Mouse (Mus musculus) c-Kit-positive CD71-negative TER-119-negative erythroid progenitor cells, embryonic 14.5 days (primary cell): ENCODE data around the gene Ylpm1.
A peak's percentile ranks its signal among the peaks of the same experiment; 100 is the strongest.

Experiments
- DNase-seq: peaks from one replicate; pipeline ENCODE4 v3.0.0-alpha.2; 2013; ENCODE audit warnings: low read depth

The Ylpm1 gene

DNA sequence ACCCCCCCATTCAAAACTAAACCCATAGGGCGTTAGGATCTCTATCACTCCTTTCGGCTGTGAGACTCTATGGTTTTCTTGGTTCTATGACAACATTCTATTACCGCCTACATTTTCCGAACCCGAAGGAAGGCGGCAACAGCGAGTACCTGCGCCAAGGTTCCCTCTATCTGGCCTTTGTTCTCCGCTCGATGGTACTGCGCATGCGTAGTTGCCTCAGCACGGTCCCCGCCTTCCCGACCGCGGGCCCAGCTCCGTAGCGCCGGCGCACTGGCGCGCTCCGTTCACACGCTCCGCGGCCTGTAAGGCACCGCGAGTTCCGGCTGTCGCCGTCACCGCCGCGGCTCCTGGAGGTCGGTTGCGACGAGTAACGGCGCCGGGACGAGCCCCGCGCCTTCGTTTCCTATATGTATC, at the start of gene Ylpm1:
Gene Ylpm1 (plus strand): TSS at position 239 of the 414 bp plus-strand sequence.
- DNase-seq, result peak; percentile 96

DNA sequence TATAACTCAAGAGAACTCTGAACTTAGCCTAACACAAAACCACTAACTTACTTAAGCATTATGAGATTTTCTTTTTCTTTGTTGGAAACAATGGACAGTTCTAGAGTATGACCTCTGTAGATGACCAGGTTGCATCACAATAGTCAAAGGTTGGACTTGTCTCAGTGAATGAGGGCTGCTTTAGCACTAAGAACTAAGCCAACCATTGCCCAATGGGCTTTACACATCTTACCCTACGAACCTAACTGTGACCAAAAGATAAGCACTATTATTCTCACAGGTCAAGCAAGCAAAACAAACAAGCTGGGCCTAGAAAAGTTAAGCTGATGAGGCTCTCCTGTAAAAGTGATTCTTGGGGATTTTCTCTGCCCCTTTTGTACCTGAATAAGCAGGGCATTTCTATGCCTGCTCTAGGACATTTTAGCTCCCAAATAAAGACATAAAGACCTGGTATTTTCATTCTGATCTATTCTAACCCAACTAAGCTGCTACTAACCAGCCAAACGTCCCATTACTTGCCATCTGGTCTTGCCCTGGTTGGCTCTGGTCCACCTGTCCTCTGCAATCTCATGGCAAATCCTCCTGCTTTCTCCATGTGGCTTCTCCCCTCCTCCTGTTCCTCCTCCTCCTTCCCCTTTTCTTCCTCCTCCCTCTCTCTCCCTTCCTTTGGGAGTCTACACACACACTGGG, 48.1 kb upstream of the Ylpm1 start:
- DNase-seq, result no peak

DNA sequence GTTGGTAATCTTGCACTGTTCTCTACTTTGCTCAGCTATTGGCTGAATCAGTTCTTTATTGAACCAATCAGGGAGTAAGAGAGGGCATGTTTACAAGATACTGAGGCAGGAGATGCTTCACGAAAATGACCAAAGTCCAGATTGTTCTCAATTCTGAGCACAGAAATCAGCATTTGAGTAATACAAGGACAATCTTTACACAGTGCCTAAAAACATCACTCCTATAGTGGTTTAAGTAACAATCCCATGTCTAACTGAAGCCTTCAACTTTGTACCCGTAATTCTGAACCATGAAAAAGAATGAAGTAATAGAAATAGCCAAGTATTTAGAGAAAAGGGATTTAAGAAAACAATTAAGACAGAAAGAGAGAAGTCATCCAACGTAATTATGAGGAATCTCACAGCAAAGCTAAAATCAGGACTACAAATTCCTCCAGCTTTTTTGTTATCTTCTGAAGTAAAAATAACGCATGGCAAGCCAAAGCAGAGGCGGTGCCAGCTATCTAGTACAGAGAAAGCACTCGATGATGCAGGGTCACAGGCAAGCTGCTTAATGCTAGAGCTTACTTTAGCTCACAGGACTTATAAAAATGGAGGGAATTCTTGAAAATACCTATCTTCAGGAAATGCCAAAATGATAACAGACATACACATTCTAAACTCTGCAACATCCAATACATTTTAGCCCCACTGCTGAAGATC, 47.4 kb upstream of the Ylpm1 start:
- no peak for DNase-seq

DNA sequence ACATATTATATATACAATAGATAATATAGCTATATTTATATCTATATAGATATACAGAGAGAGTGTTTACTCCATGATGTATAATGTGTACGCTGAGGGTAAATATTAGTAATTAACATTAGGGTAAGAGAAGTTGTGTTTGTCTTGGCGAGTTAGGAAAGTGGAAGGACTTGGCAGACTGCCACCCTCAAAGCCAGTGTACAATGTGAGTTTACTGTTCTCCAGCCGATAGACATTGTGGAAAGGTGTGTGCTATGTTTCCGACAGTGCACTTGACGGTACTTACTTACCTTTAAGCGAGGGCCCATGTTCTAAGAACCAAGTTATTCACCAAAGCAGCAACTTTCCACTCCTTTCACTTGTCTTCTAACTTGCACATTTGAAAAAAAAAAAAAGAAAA, 45.4 kb upstream of the Ylpm1 start:
- no peak for DNase-seq

GRCm38 (mm10) chr12:84951531-84951930, 44.6 kb upstream of the Ylpm1 start:
- DNase-seq, result no peak

GRCm38 (mm10) chr12:84952351-84952750, 43.8 kb upstream of the Ylpm1 start:
- DNase-seq, result no peak

- no peak for DNase-seq
Measured at GRCm38 (mm10) chr12:84956317-84956716, 39.8 kb upstream of the Ylpm1 start.

GRCm38 (mm10) chr12:84958794-84959356, 37.2 kb upstream of the Ylpm1 start:
- no peak for DNase-seq

GRCm38 (mm10) chr12:84962606-84963005, 33.5 kb upstream of the Ylpm1 start:
- no peak for DNase-seq

DNA sequence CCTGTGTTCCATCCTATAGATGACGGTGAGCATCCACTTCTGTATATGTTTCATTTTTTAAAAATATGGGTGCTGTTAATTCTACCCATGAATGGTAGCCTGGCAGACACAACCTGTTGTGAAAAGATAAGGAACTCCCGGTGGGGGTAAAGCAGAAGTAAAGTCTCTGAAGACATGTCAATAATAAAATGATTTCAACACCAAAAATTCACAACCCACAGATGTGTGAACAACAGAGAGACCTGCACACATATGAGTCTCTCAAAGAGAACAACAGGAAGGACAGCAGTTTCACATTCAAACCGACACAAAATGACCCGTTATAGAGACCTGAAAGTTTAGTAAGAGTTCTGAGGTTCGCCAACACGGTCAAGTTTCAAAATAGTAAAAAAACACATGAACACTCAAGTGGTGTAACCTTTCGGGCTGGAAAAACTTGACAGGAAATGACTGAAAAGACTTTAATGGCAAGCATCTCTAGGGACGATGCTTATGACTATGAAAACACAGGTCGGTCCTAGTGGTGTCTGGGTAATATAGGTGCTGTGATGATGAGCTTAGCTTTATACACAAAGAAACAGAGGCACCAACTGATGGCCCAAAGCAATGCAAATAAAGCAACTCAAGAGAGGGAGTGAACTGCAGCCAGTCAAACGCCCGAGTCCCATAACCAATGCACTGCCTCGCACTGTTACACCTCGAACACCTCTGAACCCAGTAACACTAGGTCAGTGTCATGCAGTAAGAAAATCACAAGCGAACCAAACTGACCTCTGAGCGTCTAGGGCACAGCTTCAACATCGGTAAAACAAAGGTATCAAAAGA, 27.1 kb upstream of the Ylpm1 start:
- DNase-seq, result peak; percentile 31

- peak; percentile 12 for DNase-seq
Measured at GRCm38 (mm10) chr12:84969656-84970427, 26.3 kb upstream of the Ylpm1 start.

GRCm38 (mm10) chr12:84970428-84971096, 25.6 kb upstream of the Ylpm1 start, which contains the start of the genes Fcf1 and Arel1:
Fcf1 (plus strand) TSS chr12:84970897.
Arel1 (minus strand) TSS chr12:84970900.
- DNase-seq, result peak; percentile 91

GRCm38 (mm10) chr12:84979264-84979862, 16.8 kb upstream of the Ylpm1 start:
- no peak for DNase-seq

- DNase-seq, result no peak
Measured at GRCm38 (mm10) chr12:84989456-84989855, 6.7 kb upstream of the Ylpm1 start.

- no peak for DNase-seq
Measured at GRCm38 (mm10) chr12:84995112-84995761, 884 bp upstream of the Ylpm1 start.

GRCm38 (mm10) chr12:84996501-84997398, 629 bp downstream of the Ylpm1 start:
- peak; percentile 31 for DNase-seq

- DNase-seq, result no peak
Measured at GRCm38 (mm10) chr12:84999053-84999452, 2.9 kb downstream of the Ylpm1 start.

- no peak for DNase-seq
Measured at GRCm38 (mm10) chr12:85006206-85006605, 10.1 kb downstream of the Ylpm1 start.

- DNase-seq, result no peak
Measured at GRCm38 (mm10) chr12:85007021-85007420, 10.9 kb downstream of the Ylpm1 start.
